Mouse (Mus musculus) spleen, adult 2 months (tissue): ENCODE data around the gene Brsk2.

ENCODE experiments used
- CTCF ChIP-seq: fragments of 200-500 bp; IDR thresholded peaks from 2 replicates; pipeline ENCODE4 v1.5.1; 2011; ENCODE audit warnings: mild to moderate bottlenecking, inconsistent platforms; ENCODE audit not compliant: insufficient read depth, insufficient read length, insufficient replicate concordance; ENCODE audit errors: extremely low read depth
- POLR2A ChIP-seq: fragments of 200-500 bp; IDR thresholded peaks from 2 replicates; pipeline ENCODE4 v1.6.1; 2011; ENCODE audit warnings: low read depth, low read length, inconsistent platforms

- no peak for TF ChIP-seq POLR2A
- no peak for TF ChIP-seq CTCF
These were observed 9.6 kb downstream of the Brsk2 start for GRCm38 (mm10) chr7:141959133-141959532.
